Mouse (Mus musculus): Measurements from ENCODE around the gene Krtap9-3. TPM values are rescaled to one million over a fixed set of nuclear protein-coding genes. Genes with fewer than 3 reads are reported as not detected.
A peak's percentile ranks its signal among the peaks of the same experiment; 100 is the strongest.

Gene Krtap9-3
- polyA plus RNA-seq, 1 experiment from 2014 or later: not detected

DNA sequence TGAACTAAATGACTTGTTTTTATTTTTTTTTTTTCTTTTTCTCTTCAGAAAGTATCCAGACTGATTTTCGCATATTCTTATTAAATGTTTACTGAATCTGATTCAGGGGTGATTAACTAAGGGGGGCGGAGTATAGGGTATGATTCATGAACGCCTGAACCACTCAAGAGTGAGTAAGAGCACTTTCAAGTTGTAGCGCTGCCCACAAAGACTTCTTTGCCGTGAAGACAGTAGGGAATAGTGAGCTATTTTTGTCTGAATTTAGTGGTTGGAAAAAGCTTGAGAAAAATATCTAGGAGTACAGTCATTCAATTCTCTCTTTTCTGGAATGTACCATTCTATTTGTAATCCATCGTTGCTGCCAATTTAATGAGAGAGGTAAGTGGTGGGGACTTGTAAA lies 16.3 kb downstream of the Krtap9-3 start:
- ATAC-seq (ENCODE audit: low read depth) (no peak), DNase-seq (ENCODE audit: low spot score) (no peak)
- no peak overlapping the region for H3K4me2 ChIP-seq (ENCODE audit: low read depth, low read length)
- H3K27ac ChIP-seq (replicated peaks; ENCODE audit: low read depth, low read length): no peak overlapping the region
- no peaks in the 10 kb centered on the region for H3K36me3 ChIP-seq (ENCODE audit: control insufficient read depth, insufficient read depth, low read length)
- H3K4me3 ChIP-seq (ENCODE audit: low read depth, low read length): no peak overlapping the region
- H3K9ac ChIP-seq (ENCODE audit: low read depth, low read length): no peak overlapping the region
- 83% methylated on average over 6 of the region's 6 CpGs for WGBS
- no peaks in the 10 kb centered on the region for H3K27me3 ChIP-seq (replicated peaks; ENCODE audit: control insufficient read depth, insufficient read depth, low read length)
- no peaks in the 10 kb centered on the region for H3K4me1 ChIP-seq (ENCODE audit: control insufficient read depth, insufficient read depth, low read length)
- H3K9me3 ChIP-seq (ENCODE audit: control insufficient read depth, low read length): no peaks in the 10 kb centered on the region

DNA sequence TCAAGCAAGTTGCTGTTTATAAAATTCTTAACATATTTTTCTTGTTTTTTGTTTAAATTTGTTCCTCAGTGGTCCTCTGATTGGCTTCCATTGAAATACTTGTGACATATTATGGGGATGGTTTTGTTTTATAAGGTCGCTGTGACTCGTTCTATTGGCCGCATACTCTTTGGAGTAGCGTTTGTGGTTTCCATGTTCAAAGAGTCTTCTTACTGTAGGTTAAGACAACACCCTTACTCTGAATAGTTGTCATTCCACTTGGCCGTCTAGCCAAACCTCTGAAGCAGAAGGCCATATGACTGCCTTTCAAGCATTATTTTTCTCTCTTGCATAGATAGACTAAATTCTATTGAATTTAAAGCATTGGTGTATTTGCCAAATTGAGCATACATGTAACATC lies 16.9 kb downstream of the Krtap9-3 start:
- WGBS: 87% methylated on average over 5 of the region's 5 CpGs
- Histone ChIP-seq H3K4me1 (ENCODE audit: control insufficient read depth, insufficient read depth, low read length) (no peaks in the 10 kb centered on the region), H3K36me3 (ENCODE audit: control insufficient read depth, insufficient read depth, low read length) (no peaks in the 10 kb centered on the region), H3K9me3 (ENCODE audit: control insufficient read depth, low read length) (no peaks in the 10 kb centered on the region), H3K27ac (replicated peaks; ENCODE audit: low read depth, low read length) (no peak overlapping the region), H3K4me2 (ENCODE audit: low read depth, low read length) (no peak overlapping the region), H3K9ac (ENCODE audit: low read depth, low read length) (no peak overlapping the region), H3K4me3 (ENCODE audit: low read depth, low read length) (no peak overlapping the region), H3K27me3 (replicated peaks; ENCODE audit: control insufficient read depth, insufficient read depth, low read length) (no peaks in the 10 kb centered on the region)
- DNase-seq (ENCODE audit: low spot score) (no peak), ATAC-seq (ENCODE audit: low read depth) (no peak)

GRCm38 (mm10) chr11:99580636-99581035 lies 17.3 kb downstream of the Krtap9-3 start, which contains the start of gene Krtap1-5:
Gene Krtap1-5 (minus strand): TSS chr11:99581016.
- no peaks in the 10 kb centered on the region for H3K27me3 ChIP-seq (replicated peaks; ENCODE audit: control insufficient read depth, insufficient read depth, low read length)
- DNase-seq (ENCODE audit: low spot score) (no peak), ATAC-seq (ENCODE audit: low read depth) (no peak)
- no peak within 1 kb of the TSS for H3K9ac ChIP-seq (ENCODE audit: low read depth, low read length)
- H3K36me3 ChIP-seq (ENCODE audit: control insufficient read depth, insufficient read depth, low read length): no peaks in the 10 kb centered on the region
- no peak within 1 kb of the TSS for H3K27ac ChIP-seq (replicated peaks; ENCODE audit: low read depth, low read length)
- H3K4me3 ChIP-seq (ENCODE audit: low read depth, low read length): no peak within 1 kb of the TSS
- WGBS: 87% methylated on average over 6 of the region's 6 CpGs
- H3K4me2 ChIP-seq (ENCODE audit: low read depth, low read length): no peak within 1 kb of the TSS
- H3K9me3 ChIP-seq (ENCODE audit: control insufficient read depth, low read length): no peaks in the 10 kb centered on the region
- H3K4me1 ChIP-seq (ENCODE audit: control insufficient read depth, insufficient read depth, low read length): no peaks in the 10 kb centered on the region

- DNase-seq (ENCODE audit: low spot score) (peak; percentile 77), ATAC-seq (ENCODE audit: low read depth) (peak; percentile 87)
- no peaks in the 10 kb centered on the region for H3K9me3 ChIP-seq (ENCODE audit: control insufficient read depth, low read length)
- no peak overlapping the region for H3K27ac ChIP-seq (replicated peaks; ENCODE audit: low read depth, low read length)
- H3K4me2 ChIP-seq (ENCODE audit: low read depth, low read length): peak overlapping the region; percentile 30
- 3% methylated on average over 7 of the region's 7 CpGs for WGBS
- H3K27me3 ChIP-seq (replicated peaks; ENCODE audit: control insufficient read depth, insufficient read depth, low read length): no peaks in the 10 kb centered on the region
- no peaks in the 10 kb centered on the region for H3K36me3 ChIP-seq (ENCODE audit: control insufficient read depth, insufficient read depth, low read length)
- no peaks in the 10 kb centered on the region for H3K4me1 ChIP-seq (ENCODE audit: control insufficient read depth, insufficient read depth, low read length)
- H3K9ac ChIP-seq (ENCODE audit: low read depth, low read length): no peak overlapping the region
- H3K4me3 ChIP-seq (ENCODE audit: low read depth, low read length): no peak overlapping the region
Observed at GRCm38 (mm10) chr11:99574106-99574505, 23.8 kb downstream of the Krtap9-3 start.

DNA sequence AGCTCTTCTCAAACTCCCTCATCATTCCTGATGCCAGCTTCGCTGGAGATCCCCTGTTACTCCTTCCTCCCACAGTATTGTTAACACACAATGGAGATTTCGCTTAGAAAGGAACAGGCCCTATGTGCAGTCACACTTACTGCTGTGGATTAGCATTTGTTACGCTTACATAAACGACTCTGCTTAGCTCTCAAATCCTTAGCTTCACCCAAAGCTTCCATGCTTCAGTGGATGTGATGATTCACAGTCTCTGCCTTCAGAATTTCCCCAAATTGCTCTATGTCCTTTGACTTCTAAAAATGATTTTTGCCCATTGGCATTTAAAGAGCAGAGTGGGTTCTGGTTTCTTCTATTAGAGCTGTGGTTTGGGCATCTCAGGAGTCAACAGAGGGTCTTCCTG lies 24.7 kb downstream of the Krtap9-3 start:
- H3K9me3 ChIP-seq (ENCODE audit: control insufficient read depth, low read length): no peaks in the 10 kb centered on the region
- no peaks in the 10 kb centered on the region for H3K4me1 ChIP-seq (ENCODE audit: control insufficient read depth, insufficient read depth, low read length)
- ATAC-seq (ENCODE audit: low read depth): no peak
- H3K9ac ChIP-seq (ENCODE audit: low read depth, low read length): no peak overlapping the region
- no peaks in the 10 kb centered on the region for H3K27me3 ChIP-seq (replicated peaks; ENCODE audit: control insufficient read depth, insufficient read depth, low read length)
- DNase-seq (ENCODE audit: low spot score): no peak
- no peaks in the 10 kb centered on the region for H3K36me3 ChIP-seq (ENCODE audit: control insufficient read depth, insufficient read depth, low read length)
- no peak overlapping the region for H3K4me3 ChIP-seq (ENCODE audit: low read depth, low read length)
- H3K4me2 ChIP-seq (ENCODE audit: low read depth, low read length): no peak overlapping the region
- no peak overlapping the region for H3K27ac ChIP-seq (replicated peaks; ENCODE audit: low read depth, low read length)
- WGBS: 58% methylated on average over 4 of the region's 4 CpGs

GRCm38 (mm10) chr11:99566530-99566929 lies 31.4 kb downstream of the Krtap9-3 start, which contains the start of gene Krtap3-1:
Gene Krtap3-1 (minus strand): TSS chr11:99566630.
- ATAC-seq (ENCODE audit: low read depth) (no peak), DNase-seq (ENCODE audit: low spot score) (no peak)
- no peaks in the 10 kb centered on the region for H3K27me3 ChIP-seq (replicated peaks; ENCODE audit: control insufficient read depth, insufficient read depth, low read length)
- H3K4me3 ChIP-seq (ENCODE audit: low read depth, low read length): no peak within 1 kb of the TSS
- 90% methylated on average over 7 of the region's 7 CpGs for WGBS
- H3K36me3 ChIP-seq (ENCODE audit: control insufficient read depth, insufficient read depth, low read length): no peaks in the 10 kb centered on the region
- H3K4me2 ChIP-seq (ENCODE audit: low read depth, low read length): no peak within 1 kb of the TSS
- no peak within 1 kb of the TSS for H3K27ac ChIP-seq (replicated peaks; ENCODE audit: low read depth, low read length)
- H3K4me1 ChIP-seq (ENCODE audit: control insufficient read depth, insufficient read depth, low read length): no peaks in the 10 kb centered on the region
- H3K9me3 ChIP-seq (ENCODE audit: control insufficient read depth, low read length): no peaks in the 10 kb centered on the region
- no peak within 1 kb of the TSS for H3K9ac ChIP-seq (ENCODE audit: low read depth, low read length)

- 76% methylated on average over 6 of the region's 6 CpGs for WGBS
- DNase-seq (ENCODE audit: low spot score): no peak
- Histone ChIP-seq H3K4me3 (ENCODE audit: low read depth, low read length) (no peak overlapping the region), H3K9ac (ENCODE audit: low read depth, low read length) (no peak overlapping the region), H3K9me3 (ENCODE audit: control insufficient read depth, low read length) (no peaks in the 10 kb centered on the region), H3K27me3 (replicated peaks; ENCODE audit: control insufficient read depth, insufficient read depth, low read length) (no peaks in the 10 kb centered on the region), H3K4me1 (ENCODE audit: control insufficient read depth, insufficient read depth, low read length) (no peaks in the 10 kb centered on the region), H3K36me3 (ENCODE audit: control insufficient read depth, insufficient read depth, low read length) (no peaks in the 10 kb centered on the region), H3K27ac (replicated peaks; ENCODE audit: low read depth, low read length) (no peak overlapping the region), H3K4me2 (ENCODE audit: low read depth, low read length) (no peak overlapping the region)
- no peak for ATAC-seq (ENCODE audit: low read depth)
Observed at GRCm38 (mm10) chr11:99562580-99562979, 35.3 kb downstream of the Krtap9-3 start.

GRCm38 (mm10) chr11:99559366-99559765 lies 38.5 kb downstream of the Krtap9-3 start, which contains the start of gene Gm11939:
Gene Gm11939 (minus strand): TSS chr11:99559466.
- Histone ChIP-seq H3K27me3 (replicated peaks; ENCODE audit: control insufficient read depth, insufficient read depth, low read length) (no peaks in the 10 kb centered on the region), H3K4me3 (ENCODE audit: low read depth, low read length) (no peak within 1 kb of the TSS), H3K9me3 (ENCODE audit: control insufficient read depth, low read length) (no peaks in the 10 kb centered on the region), H3K36me3 (ENCODE audit: control insufficient read depth, insufficient read depth, low read length) (no peaks in the 10 kb centered on the region), H3K27ac (replicated peaks; ENCODE audit: low read depth, low read length) (no peak within 1 kb of the TSS), H3K9ac (ENCODE audit: low read depth, low read length) (no peak within 1 kb of the TSS), H3K4me1 (ENCODE audit: control insufficient read depth, insufficient read depth, low read length) (no peaks in the 10 kb centered on the region), H3K4me2 (ENCODE audit: low read depth, low read length) (no peak within 1 kb of the TSS)
- ATAC-seq (ENCODE audit: low read depth) (no peak), DNase-seq (ENCODE audit: low spot score) (no peak)
- 95% methylated on average over 9 of the region's 9 CpGs for WGBS

DNA sequence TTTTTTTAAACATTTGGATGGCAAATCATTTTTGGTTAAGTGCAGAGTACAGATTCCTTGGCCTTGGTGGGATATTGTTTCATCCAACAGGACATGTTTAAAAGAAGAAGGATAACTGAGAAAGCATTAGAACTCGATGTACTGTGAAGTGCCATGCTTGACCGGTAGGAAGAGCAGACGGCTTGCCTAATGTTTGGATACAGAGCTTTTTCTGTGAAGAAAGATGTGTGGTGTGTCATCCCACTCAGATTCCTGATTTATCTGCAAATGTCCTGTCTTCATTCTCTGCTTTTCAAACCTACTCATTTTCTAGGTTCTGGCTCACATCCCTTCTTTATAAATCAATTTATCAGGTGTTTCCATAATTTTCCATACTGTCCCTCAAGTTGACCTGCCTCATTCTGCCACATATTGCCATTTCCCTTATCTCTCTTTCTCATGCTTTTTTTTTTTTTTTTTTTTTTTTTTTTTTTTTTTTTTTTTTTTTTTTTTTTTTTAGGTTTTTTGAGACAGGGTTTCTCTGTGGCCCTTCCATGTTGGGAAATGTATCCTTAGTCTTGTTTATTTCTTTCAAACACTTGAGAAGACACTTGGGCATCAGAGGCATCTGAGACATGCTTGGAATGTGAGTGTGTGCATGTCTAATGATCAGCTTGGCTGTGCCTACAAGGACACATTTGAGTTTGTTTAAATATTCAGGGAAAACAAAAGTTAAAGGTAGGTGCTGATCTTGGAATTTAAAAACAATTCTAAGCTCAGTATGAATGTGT lies 39.7 kb downstream of the Krtap9-3 start:
- no peak overlapping the region for H3K4me2 ChIP-seq (ENCODE audit: low read depth, low read length)
- 79% methylated on average over 3 of the region's 3 CpGs for WGBS
- no peaks in the 10 kb centered on the region for H3K27me3 ChIP-seq (replicated peaks; ENCODE audit: control insufficient read depth, insufficient read depth, low read length)
- no peak overlapping the region for H3K9ac ChIP-seq (ENCODE audit: low read depth, low read length)
- peak; percentile 9 for DNase-seq (ENCODE audit: low spot score)
- no peaks in the 10 kb centered on the region for H3K9me3 ChIP-seq (ENCODE audit: control insufficient read depth, low read length)
- H3K36me3 ChIP-seq (ENCODE audit: control insufficient read depth, insufficient read depth, low read length): no peaks in the 10 kb centered on the region
- no peaks in the 10 kb centered on the region for H3K4me1 ChIP-seq (ENCODE audit: control insufficient read depth, insufficient read depth, low read length)
- no peak for ATAC-seq (ENCODE audit: low read depth)
- no peak overlapping the region for H3K4me3 ChIP-seq (ENCODE audit: low read depth, low read length)
- no peak overlapping the region for H3K27ac ChIP-seq (replicated peaks; ENCODE audit: low read depth, low read length)
